Mouse (Mus musculus) kidney, adult 2 months (tissue): ENCODE measurements around the gene Plpp3. TPM values are rescaled to one million over a fixed set of nuclear protein-coding genes. Genes with fewer than 3 reads are reported as not detected.
A peak's percentile ranks its signal among the peaks of the same experiment; 100 is the strongest.

Experiments used
- DNase-seq: peaks from one replicate; pipeline ENCODE4 v3.0.0; 2021
- H3K27ac ChIP-seq: fragments of 200-500 bp; 2 replicates; pipeline ENCODE4 v1.5.1; 2012; ENCODE audit warnings: low read depth, low read length, control low read depth, inconsistent platforms; ENCODE audit not compliant: insufficient read depth
- H3K27me3 ChIP-seq: fragments of 200-500 bp; replicated peaks from 2 replicates; pipeline ENCODE4 v1.6.1; 2012; ENCODE audit warnings: mild to moderate bottlenecking, moderate library complexity, low read length, inconsistent platforms; ENCODE audit not compliant: control insufficient read depth, insufficient read depth
- H3K36me3 ChIP-seq: fragments of 200-500 bp; 2 replicates; pipeline ENCODE4 v1.6.1; 2012; ENCODE audit warnings: mild to moderate bottlenecking, moderate library complexity, low read length, inconsistent platforms; ENCODE audit not compliant: control insufficient read depth, insufficient read depth
- H3K4me1 ChIP-seq: fragments of 200-500 bp; 2 replicates; pipeline ENCODE4 v1.6.1; 2011; ENCODE audit warnings: low read length; ENCODE audit not compliant: control insufficient read depth, insufficient read depth
- H3K4me3 ChIP-seq: fragments of 200-500 bp; 2 replicates; pipeline ENCODE4 v1.5.1; 2011; ENCODE audit warnings: mild to moderate bottlenecking, low read depth, low read length, control low read depth; ENCODE audit not compliant: insufficient read depth
- CTCF ChIP-seq: fragments of 200-500 bp; conservative IDR thresholded peaks from 2 replicates; pipeline ENCODE4 v1.5.1; 2011; ENCODE audit warnings: low read depth, mild to moderate bottlenecking, control low read depth, low read length, moderate library complexity, mixed read lengths; ENCODE audit not compliant: insufficient read depth, insufficient read length
- POLR2A ChIP-seq: fragments of 200-500 bp; IDR thresholded peaks from one replicate; pipeline ENCODE4 v1.6.1; 2011; ENCODE audit warnings: low read depth, low read length, control low read depth
- WGBS: fragments of 180-500 bp; shearing (Covaris S2); methylation state at CpG from one replicate; pipeline ENCODE4 v1.1.7; 2018; 5-methylcytosine and 5-hydroxymethylcytosine counted together
- polyA plus RNA-seq: library from polyadenylated mRNA; depleted of rRNA; stranded (reverse); fragments of >200 nt; gene quantifications from 2 replicates; pipeline ENCODE4 v1.2.3, GENCODE M21; 2012

Gene Plpp3
- polyA plus RNA-seq, 1 experiment, result 77.7 TPM

DNA sequence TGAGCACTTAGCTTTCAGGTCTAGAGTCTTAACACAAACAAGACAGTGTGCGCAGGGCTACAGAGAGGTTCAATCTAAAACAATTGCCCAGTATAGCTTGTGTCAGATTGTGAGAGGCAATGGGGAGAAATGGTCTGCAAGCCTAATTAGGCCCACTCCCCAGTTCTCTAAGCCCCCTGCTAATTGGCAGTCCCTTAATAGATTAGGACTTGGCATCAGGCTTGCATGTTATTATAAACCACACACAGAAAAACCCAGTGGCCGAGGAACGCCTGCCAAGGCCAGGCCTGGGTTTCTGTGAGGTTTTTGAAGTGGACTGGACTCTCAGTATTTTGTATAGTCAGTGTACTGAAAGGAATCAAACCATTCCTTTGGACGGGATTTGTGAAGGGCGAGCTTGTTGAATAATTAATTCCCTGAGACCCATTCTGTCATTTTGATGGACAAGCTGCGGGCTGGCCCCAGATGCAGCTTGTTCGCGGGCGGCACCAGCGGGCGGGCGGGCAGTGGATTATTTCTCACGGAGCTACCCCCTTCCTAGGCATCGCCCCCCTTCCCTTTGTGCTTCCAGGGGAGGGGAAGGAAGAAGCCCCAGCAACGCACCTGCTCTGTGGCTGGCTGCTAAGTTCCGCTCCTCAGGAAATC is 24.0 kb downstream of the Plpp3 start:
- no peak overlapping the region for H3K4me3 ChIP-seq
- H3K36me3 ChIP-seq, result peaks cover 2% of the 10 kb centered on the region; the same call in 1 of the 2 replicates
- H3K27ac ChIP-seq, result peak overlapping the region; percentile 35; the same call in 1 of the 2 replicates
- DNase-seq, result no peak
- no peak for TF ChIP-seq CTCF
- no peak for TF ChIP-seq POLR2A
- 46% methylated on average over 16 of the region's 16 CpGs for WGBS
- no peaks in the 10 kb centered on the region for H3K27me3 ChIP-seq
- H3K4me1 ChIP-seq, result peaks cover 17% of the 10 kb centered on the region

DNA sequence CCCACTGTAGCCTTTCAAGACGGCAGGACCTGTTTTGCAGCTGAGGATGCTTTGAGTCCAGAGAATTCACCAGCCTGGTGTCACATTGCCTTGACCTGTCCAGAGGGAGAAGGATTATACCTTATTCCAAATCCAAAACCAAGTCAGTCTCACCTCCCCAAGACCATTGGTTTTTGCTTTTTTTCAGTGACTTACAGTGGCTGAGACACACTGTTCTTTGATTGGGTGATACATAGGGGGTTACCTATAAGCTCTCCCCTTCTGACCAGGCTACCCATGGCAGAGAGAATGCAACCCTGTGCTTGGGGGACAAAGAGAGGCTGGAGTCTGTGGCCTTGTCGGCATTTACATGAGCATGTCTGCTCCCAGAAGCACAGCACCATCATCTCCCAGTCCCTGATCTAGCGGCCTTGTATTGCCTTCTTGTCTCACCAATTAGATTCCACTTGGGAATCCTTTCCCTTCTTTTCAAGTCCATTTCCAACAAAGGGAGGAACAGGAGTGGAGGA is 24.6 kb downstream of the Plpp3 start:
- H3K4me3 ChIP-seq, result no peak overlapping the region
- no peak overlapping the region; the same call in 1 of the 2 replicates for H3K27ac ChIP-seq
- no peak for TF ChIP-seq CTCF
- TF ChIP-seq POLR2A, result no peak
- WGBS, result 57% methylated on average over 3 of the region's 3 CpGs
- H3K27me3 ChIP-seq, result no peaks in the 10 kb centered on the region
- peaks cover 17% of the 10 kb centered on the region for H3K4me1 ChIP-seq
- peaks cover 2% of the 10 kb centered on the region; the same call in 1 of the 2 replicates for H3K36me3 ChIP-seq
- DNase-seq, result no peak

DNA sequence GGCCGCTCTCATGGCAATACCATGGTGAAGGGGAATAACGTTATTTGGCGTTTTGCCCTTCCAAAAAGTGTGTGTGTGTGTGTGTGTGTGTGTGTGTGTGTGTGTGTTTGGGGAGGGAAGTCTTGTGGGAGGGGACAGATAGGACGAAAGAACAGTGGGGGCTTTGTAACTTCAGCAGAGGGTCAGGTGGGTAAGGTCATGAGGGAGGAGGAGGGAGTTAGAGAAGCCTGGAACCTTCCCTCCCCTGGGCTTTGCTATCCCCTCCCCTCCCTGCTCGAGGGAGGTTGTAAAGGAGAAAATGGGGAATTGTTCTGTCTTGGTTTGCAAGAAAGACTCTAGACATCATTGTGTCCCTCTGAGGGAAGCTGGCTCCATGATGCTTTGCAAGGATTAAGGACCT is 25.1 kb downstream of the Plpp3 start:
- H3K4me1 ChIP-seq, result peaks cover 17% of the 10 kb centered on the region
- TF ChIP-seq POLR2A (no peak), CTCF (no peak)
- H3K27ac ChIP-seq, result no peak overlapping the region
- DNase-seq, result no peak
- H3K27me3 ChIP-seq, result no peaks in the 10 kb centered on the region
- H3K36me3 ChIP-seq, result peaks cover 2% of the 10 kb centered on the region; the same call in 1 of the 2 replicates
- 77% methylated on average over 5 of the region's 5 CpGs for WGBS
- no peak overlapping the region for H3K4me3 ChIP-seq

DNA sequence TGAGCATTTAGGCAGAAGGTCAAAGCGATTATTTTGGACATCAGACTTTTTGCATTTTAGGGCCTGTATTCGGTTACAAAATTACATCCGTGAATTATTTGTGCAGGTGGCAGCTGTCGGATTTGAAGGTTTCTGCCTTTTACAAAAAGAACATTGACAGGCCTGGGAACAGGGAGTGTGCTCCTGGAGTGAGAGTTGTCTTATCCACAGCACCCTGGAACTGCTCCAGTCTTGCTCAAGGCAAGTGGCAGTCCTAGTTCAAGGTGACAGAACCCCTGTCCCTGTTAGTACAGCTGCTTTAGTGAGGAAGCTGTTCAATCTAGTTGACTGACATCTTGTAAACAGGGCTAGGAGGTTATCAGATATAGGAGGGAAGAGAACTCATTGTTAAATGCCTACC is 27.3 kb downstream of the Plpp3 start:
- TF ChIP-seq CTCF, result no peak
- no peak for TF ChIP-seq POLR2A
- Histone ChIP-seq H3K27ac (0 out of 2 replicates have a peak overlapping the region, but pooled peaks have one; percentile 17), H3K27me3 (no peaks in the 10 kb centered on the region), H3K4me1 (peaks cover 22% of the 10 kb centered on the region), H3K4me3 (no peak overlapping the region), H3K36me3 (peaks cover 2% of the 10 kb centered on the region; the same call in 1 of the 2 replicates)
- 54% methylated on average over 4 of the region's 4 CpGs for WGBS
- DNase-seq, result no peak

DNA sequence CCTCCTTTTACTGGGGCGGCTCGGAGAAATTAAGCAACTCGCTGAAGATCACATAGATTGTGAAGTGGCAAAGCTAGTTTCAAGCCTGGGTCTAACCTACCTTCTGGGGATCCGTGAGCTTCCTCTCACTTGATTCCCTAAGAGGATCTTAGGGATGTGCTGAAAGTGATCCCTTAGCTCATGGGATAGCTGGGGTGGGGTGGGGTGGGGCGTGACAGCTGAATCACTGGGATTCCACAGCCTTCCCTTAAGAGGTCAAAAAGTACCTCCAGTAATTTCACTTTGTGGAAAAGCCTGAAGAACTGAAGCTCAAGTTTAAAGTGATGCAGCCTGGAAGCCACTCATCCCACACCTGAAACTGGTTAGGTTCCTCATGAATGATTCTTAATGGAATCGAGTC is 27.8 kb downstream of the Plpp3 start:
- peaks cover 2% of the 10 kb centered on the region; the same call in 1 of the 2 replicates for H3K36me3 ChIP-seq

DNA sequence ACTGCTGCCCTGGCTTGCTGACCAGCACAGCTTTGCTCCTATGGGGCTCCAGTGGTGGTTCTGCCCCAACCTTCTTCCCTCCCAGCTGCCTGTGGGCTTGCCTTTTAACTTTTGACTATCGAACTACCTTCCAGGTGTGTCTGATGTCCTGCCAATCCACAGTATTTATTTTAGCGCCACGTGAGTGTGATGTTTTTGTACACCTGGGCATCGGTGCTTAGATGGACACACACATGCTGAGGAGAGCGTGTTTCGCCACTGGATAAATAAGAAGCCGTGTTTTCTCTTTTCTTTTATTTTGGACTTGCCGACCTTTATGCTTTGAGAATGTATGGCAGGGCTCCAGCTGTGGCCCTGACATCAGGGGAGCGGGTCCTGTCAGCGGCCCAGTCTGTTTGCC is 29.5 kb downstream of the Plpp3 start:
- H3K36me3 ChIP-seq, result peaks cover 2% of the 10 kb centered on the region; the same call in 1 of the 2 replicates
- no peak for TF ChIP-seq POLR2A
- TF ChIP-seq CTCF, result no peak
- peaks cover 30% of the 10 kb centered on the region for H3K4me1 ChIP-seq
- 79% methylated on average over 10 of the region's 10 CpGs for WGBS
- no peak overlapping the region for H3K4me3 ChIP-seq
- H3K27me3 ChIP-seq, result no peaks in the 10 kb centered on the region
- H3K27ac ChIP-seq, result no peak overlapping the region
- no peak for DNase-seq

More for the DNA sequence above, 27.8 kb downstream of the Plpp3 start:
- Histone ChIP-seq H3K4me1 (peaks cover 23% of the 10 kb centered on the region), H3K4me3 (no peak overlapping the region), H3K27ac (0 out of 2 replicates have a peak overlapping the region, but pooled peaks have one; percentile 17), H3K27me3 (no peaks in the 10 kb centered on the region)
- WGBS, result 71% methylated on average over 6 of the region's 6 CpGs
- TF ChIP-seq POLR2A (no peak), CTCF (no peak)
- DNase-seq, result no peak

DNA sequence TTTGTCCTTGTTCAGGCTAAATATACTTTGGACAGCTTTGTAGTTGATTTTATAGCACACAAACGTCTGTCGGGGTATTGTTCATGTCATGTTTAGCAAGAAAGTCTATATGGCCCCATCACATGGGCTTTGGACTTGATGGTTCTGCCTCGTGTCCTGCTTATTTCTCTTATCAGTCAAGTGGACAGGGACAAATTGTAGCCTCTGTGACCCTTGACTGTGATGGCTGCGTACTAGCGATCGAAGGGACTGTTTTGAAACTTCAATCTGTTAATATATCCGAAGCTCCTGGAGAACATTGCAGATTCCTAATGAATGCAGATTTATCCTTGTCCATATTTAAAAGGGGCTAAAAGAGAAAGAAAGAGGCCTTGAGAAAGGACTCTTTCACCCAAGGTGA is 30.7 kb downstream of the Plpp3 start:
- Histone ChIP-seq H3K4me1 (peaks cover 30% of the 10 kb centered on the region), H3K36me3 (peaks cover 2% of the 10 kb centered on the region; the same call in 1 of the 2 replicates), H3K27ac (no peak overlapping the region), H3K4me3 (no peak overlapping the region), H3K27me3 (no peaks in the 10 kb centered on the region)
- no peak for DNase-seq
- TF ChIP-seq POLR2A (no peak), CTCF (no peak)
- 79% methylated on average over 7 of the region's 7 CpGs for WGBS
